Mouse (Mus musculus): Measurements from ENCODE around the gene Olfr896-ps1.

Olfr896-ps1 gene

DNA sequence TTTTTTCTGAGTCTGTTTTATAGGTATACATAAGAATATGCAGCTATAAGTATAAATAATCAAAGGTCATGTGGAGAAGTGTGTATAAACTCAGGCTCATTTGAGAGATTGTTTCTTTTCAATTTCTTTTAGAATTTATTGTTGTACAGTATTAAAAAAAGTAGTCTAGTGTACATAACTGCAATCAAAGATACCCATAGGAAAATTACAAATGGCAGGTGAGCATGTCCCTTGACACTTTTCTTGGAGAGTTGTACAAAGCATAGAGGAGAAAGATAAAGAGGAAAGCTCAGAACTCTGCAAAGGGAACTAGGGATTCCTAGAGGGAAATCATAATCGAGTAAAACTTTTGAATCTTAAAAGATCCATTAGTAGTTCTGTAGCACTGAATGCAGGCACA is at the start of gene Olfr896-ps1:
Olfr896-ps1 (plus strand) TSS at position 301 of the 400 bp plus-strand sequence.
- no peak for DNase-seq (ENCODE audit: low spot score)

DNA sequence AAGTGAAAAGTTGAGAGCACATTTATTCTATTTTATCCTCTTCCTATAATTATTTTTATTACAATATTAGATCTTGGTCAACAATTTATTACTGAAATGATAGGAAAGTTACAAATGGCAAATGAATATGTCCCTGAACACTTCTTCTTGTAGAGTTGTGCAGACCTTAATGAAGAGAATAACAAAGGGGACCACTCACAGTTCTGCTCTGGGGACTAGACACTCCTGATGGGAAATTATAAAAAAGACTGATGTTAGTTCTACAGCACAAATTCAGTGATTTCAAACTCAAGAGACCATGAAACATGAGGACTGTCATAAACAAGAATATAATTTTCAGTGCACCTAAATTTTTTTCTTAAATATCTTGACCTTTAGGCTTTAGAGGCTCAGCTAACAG is 38.4 kb upstream of the Olfr896-ps1 start, which contains the start of gene Olfr143:
Olfr143 (plus strand) TSS at position 301 of the 400 bp plus-strand sequence.
- no peak for DNase-seq (ENCODE audit: low spot score)

DNA sequence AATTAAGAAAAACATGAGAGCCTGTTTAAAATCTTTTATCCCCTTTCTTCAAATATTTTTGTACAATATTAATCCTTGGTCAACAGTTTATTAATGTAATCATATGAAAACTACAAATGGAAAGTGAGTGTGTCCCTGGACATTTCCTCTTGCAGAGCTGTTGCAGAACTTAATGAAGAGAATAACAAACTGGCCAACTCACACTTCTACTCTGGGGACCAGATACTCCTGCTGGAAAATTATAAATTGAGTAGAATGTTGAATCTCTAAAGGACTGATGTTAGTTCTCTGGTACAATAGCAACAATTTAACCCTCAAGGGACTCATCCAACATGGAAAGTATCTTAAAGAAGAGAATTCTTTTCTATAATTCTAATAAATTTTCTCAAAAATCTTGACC is 23.4 kb upstream of the Olfr896-ps1 start, which contains the start of gene Olfr895:
Olfr895 (plus strand) TSS at position 301 of the 400 bp plus-strand sequence.
- DNase-seq (ENCODE audit: low spot score) = no peak

DNA sequence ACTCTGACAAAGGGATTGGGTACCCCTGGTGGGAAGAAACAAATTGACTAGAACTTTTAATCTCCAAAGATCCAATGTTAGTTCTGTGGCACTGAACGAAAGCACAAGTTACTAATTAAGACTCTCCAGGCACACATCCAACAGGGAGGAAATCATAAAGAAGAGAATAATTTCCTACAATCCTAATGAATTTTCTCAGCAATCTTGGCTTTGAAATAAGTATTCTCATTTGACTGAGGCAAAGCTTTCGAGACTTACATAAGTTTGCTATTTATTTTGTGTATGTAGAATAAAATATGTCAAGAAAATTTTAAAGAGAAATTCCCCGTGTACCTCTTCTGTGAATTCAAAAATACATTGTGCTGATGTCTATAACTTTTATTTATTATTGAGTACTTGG is 37.9 kb downstream of the Olfr896-ps1 start, which contains the start of gene Olfr25:
Olfr25 (plus strand) TSS at position 301 of the 400 bp plus-strand sequence.
- DNase-seq (ENCODE audit: low spot score) = no peak

Data from spleen, adult 12 weeks (tissue).